Mouse (Mus musculus): ENCODE results near the gene Abhd12b. TPM values are rescaled to one million over a fixed set of nuclear protein-coding genes. Genes with fewer than 3 reads are reported as not detected.

The Abhd12b gene
- polyA plus RNA-seq, 1 experiment from 2014 or later: not detected

GRCm38 (mm10) chr12:70221425-70221824 is 67.5 kb downstream of the Abhd12b start:
- WGBS: 85% methylated on average over 5 of the region's 5 CpGs
- Histone ChIP-seq H3K36me3 (replicated peaks) (no peaks in the 10 kb centered on the region), H3K9me3 (no peaks in the 10 kb centered on the region), H3K4me3 (no peak overlapping the region), H3K27me3 (replicated peaks; ENCODE audit: low read depth, poor library complexity, severe bottlenecking) (peaks cover 17% of the 10 kb centered on the region), H3K4me1 (peaks cover 6% of the 10 kb centered on the region), H3K27ac (replicated peaks) (no peak overlapping the region)
- no peak for DNase-seq (ENCODE audit: low spot score)

- Histone ChIP-seq H3K27ac (replicated peaks) (no peak overlapping the region), H3K27me3 (replicated peaks; ENCODE audit: low read depth, poor library complexity, severe bottlenecking) (peaks cover 33% of the 10 kb centered on the region), H3K36me3 (replicated peaks) (no peaks in the 10 kb centered on the region), H3K9me3 (no peaks in the 10 kb centered on the region), H3K4me1 (peaks cover 22% of the 10 kb centered on the region), H3K4me3 (no peak overlapping the region)
- no peak for DNase-seq (ENCODE audit: low spot score)
- WGBS: 63% methylated on average over 4 of the region's 4 CpGs
Measured at GRCm38 (mm10) chr12:70223331-70223730, 69.4 kb downstream of the Abhd12b start.

- H3K4me3 ChIP-seq: peak overlapping the region; percentile 64
- H3K9me3 ChIP-seq: no peaks in the 10 kb centered on the region
- H3K27me3 ChIP-seq (replicated peaks; ENCODE audit: low read depth, poor library complexity, severe bottlenecking): peaks cover 47% of the 10 kb centered on the region
- 23% methylated on average over 5 of the region's 5 CpGs for WGBS
- H3K4me1 ChIP-seq: peaks cover 28% of the 10 kb centered on the region
- peak overlapping the region; percentile 75; the same call in 1 of the 2 replicates for H3K27ac ChIP-seq (replicated peaks)
- H3K36me3 ChIP-seq (replicated peaks): no peaks in the 10 kb centered on the region
- peak; percentile 18 for DNase-seq (ENCODE audit: low spot score)
Measured at GRCm38 (mm10) chr12:70226655-70227054, 72.7 kb downstream of the Abhd12b start.

GRCm38 (mm10) chr12:70227121-70227932 is 73.4 kb downstream of the Abhd12b start:
- H3K36me3 ChIP-seq (replicated peaks): no peaks in the 10 kb centered on the region
- H3K4me1 ChIP-seq: peaks cover 35% of the 10 kb centered on the region
- peak overlapping the region; percentile 64 for H3K4me3 ChIP-seq
- DNase-seq (ENCODE audit: low spot score): peak; percentile 83
- peaks cover 50% of the 10 kb centered on the region for H3K27me3 ChIP-seq (replicated peaks; ENCODE audit: low read depth, poor library complexity, severe bottlenecking)
- no peaks in the 10 kb centered on the region for H3K9me3 ChIP-seq
- WGBS: 1% methylated on average over 52 of the region's 52 CpGs
- peak overlapping the region; percentile 75 for H3K27ac ChIP-seq (replicated peaks)

GRCm38 (mm10) chr12:70228155-70228554 is 74.2 kb downstream of the Abhd12b start:
- Histone ChIP-seq H3K27me3 (replicated peaks; ENCODE audit: low read depth, poor library complexity, severe bottlenecking) (peaks cover 50% of the 10 kb centered on the region), H3K4me3 (peak overlapping the region; percentile 64)
- WGBS: 66% methylated on average over 11 of the region's 11 CpGs

GRCm38 (mm10) chr12:70231294-70231693 is 77.4 kb downstream of the Abhd12b start, which contains the start of gene Pygl:
Gene Pygl (minus strand): TSS chr12:70231488.
- Histone ChIP-seq H3K27me3 (replicated peaks; ENCODE audit: low read depth, poor library complexity, severe bottlenecking) (peaks cover 35% of the 10 kb centered on the region), H3K36me3 (replicated peaks) (no peaks in the 10 kb centered on the region), H3K27ac (replicated peaks) (no peak within 1 kb of the TSS; the same call in 1 of the 2 replicates), H3K4me1 (peaks cover 35% of the 10 kb centered on the region), H3K9me3 (no peaks in the 10 kb centered on the region), H3K4me3 (no peak within 1 kb of the TSS)
- DNase-seq (ENCODE audit: low spot score): no peak
- 73% methylated on average over 2 of the region's 2 CpGs for WGBS

More at GRCm38 (mm10) chr12:70228155-70228554, 74.2 kb downstream of the Abhd12b start:
- Histone ChIP-seq H3K4me1 (peaks cover 34% of the 10 kb centered on the region), H3K27ac (replicated peaks) (no peak overlapping the region), H3K9me3 (no peaks in the 10 kb centered on the region), H3K36me3 (replicated peaks) (no peaks in the 10 kb centered on the region)
- DNase-seq (ENCODE audit: low spot score): no peak

GRCm38 (mm10) chr12:70232020-70232544 is 78.1 kb downstream of the Abhd12b start:
- Histone ChIP-seq H3K36me3 (replicated peaks) (no peaks in the 10 kb centered on the region), H3K9me3 (no peaks in the 10 kb centered on the region), H3K4me3 (no peak overlapping the region), H3K27ac (replicated peaks) (no peak overlapping the region), H3K27me3 (replicated peaks; ENCODE audit: low read depth, poor library complexity, severe bottlenecking) (peaks cover 27% of the 10 kb centered on the region), H3K4me1 (peaks cover 27% of the 10 kb centered on the region)
- 55% methylated on average over 5 of the region's 5 CpGs for WGBS
- no peak for DNase-seq (ENCODE audit: low spot score)

Other genes with a start within 250 kb of the Abhd12b start
- 6.4 and 6.9 TPM in 2 replicates for gene Sav1, start 167.1 kb upstream of the Abhd12b start, polyA plus RNA-seq (2016; fragmentation: Nextera tagmentation; extraction: Ambion mirVana)
- 11.7 and 12.1 TPM in 2 replicates for gene Nin, start 40.4 kb upstream of the Abhd12b start, polyA plus RNA-seq (2016; fragmentation: Nextera tagmentation; extraction: Ambion mirVana)
- 8.4 and 8.6 TPM in 2 replicates for gene Pygl, start 77.3 kb downstream of the Abhd12b start, polyA plus RNA-seq (2016; fragmentation: Nextera tagmentation; extraction: Ambion mirVana)
- gene Trim9, start 193.5 kb downstream of the Abhd12b start, polyA plus RNA-seq (2016; fragmentation: Nextera tagmentation; extraction: Ambion mirVana): 3.4 and 6.1 TPM in 2 replicates

All from embryonic facial prominence, embryonic 10.5 days (tissue).